8 mouse cellular contexts compared by ENCODE assay signal in the genomic region with DNA sequence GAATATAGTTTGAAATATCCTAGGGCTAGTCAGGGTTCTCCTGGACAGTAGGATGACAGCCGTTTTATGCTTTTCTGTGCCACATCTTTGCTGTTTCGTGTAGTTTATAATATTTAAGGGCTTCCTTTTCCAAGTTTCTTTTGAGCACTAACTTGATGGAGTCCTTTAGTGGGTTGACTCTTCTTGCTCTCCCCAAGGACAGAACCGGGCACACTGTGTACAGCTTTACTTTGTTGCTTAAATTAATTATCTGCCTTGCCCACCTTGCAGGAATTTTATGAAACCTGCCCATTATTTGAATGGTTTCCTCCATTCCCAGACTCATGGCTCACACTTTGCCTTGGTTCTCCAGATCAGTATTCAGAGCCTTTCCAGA. TPM values are rescaled to one million over a fixed set of nuclear protein-coding genes. Genes with fewer than 3 reads are reported as not detected.
A peak's percentile ranks its signal among the peaks of the same experiment; 100 is the strongest.
DNase-seq lines count a peak whose midpoint lies in the region; ATAC-seq lines count a peak whose summit lies in the region.

No protein-coding gene starts in this region.

- H3K4me2 ChIP-seq in lung, embryonic 15.5 days, result peak overlapping the region; percentile 81
- peak overlapping the region; percentile 76 for H3K4me2 ChIP-seq in limb, embryonic 11.5 days (ENCODE audit: low read depth, severe bottlenecking)
- peak overlapping the region; percentile 94 for H3K4me2 ChIP-seq in neural tube, embryonic 15.5 days

- H3K4me3 ChIP-seq in lung, embryonic 15.5 days, result peak overlapping the region; percentile 85
- H3K4me3 ChIP-seq in erythroblast, embryonic 14.5 days (replicated peaks), result peak overlapping the region; percentile 80
- H3K4me3 ChIP-seq in limb, embryonic 11.5 days (ENCODE audit: low read depth, low read length), result peak overlapping the region; percentile 66
- peak overlapping the region; percentile 73 for H3K4me3 ChIP-seq in neural tube, embryonic 15.5 days (replicated peaks)

- 14% methylated on average over 3 of the region's 3 CpGs for WGBS in lung, embryonic 15.5 days
- WGBS in limb, embryonic 11.5 days, result 20% methylated on average over 3 of the region's 3 CpGs
- 10% methylated on average over 3 of the region's 3 CpGs for WGBS in neural tube, embryonic 15.5 days

- H3K27ac ChIP-seq in lung, embryonic 15.5 days, result peak overlapping the region; percentile 91
- H3K27ac ChIP-seq in limb, embryonic 11.5 days (replicated peaks; ENCODE audit: low read depth, low read length), result no peak overlapping the region
- peak overlapping the region; percentile 82 for H3K27ac ChIP-seq in neural tube, embryonic 15.5 days (replicated peaks)

- ATAC-seq in lung, embryonic 15.5 days (ENCODE audit: borderline replicate concordance, extremely low read depth, low FRiP score, low TSS enrichment), result no peak
- peak; percentile 24 for ATAC-seq in limb, embryonic 11.5 days (ENCODE audit: insufficient number of reproducible peaks, low FRiP score, low TSS enrichment, low read depth)
- ATAC-seq in neural tube, embryonic 15.5 days (ENCODE audit: low FRiP score), result peak; percentile 31

- no peaks in the 10 kb centered on the region for H3K27me3 ChIP-seq in lung, embryonic 15.5 days
- peaks cover 3% of the 10 kb centered on the region; the same call in 1 of the 2 replicates for H3K27me3 ChIP-seq in erythroblast, embryonic 14.5 days (ENCODE audit: control insufficient read depth)
- H3K27me3 ChIP-seq in limb, embryonic 11.5 days (ENCODE audit: control insufficient read depth, insufficient read depth, low read length), result no peaks in the 10 kb centered on the region
- H3K27me3 ChIP-seq in neural tube, embryonic 15.5 days (replicated peaks), result no peaks in the 10 kb centered on the region

- H3K4me1 ChIP-seq in lung, embryonic 15.5 days, result peaks cover 16% of the 10 kb centered on the region
- H3K4me1 ChIP-seq in erythroblast, embryonic 14.5 days (ENCODE audit: control insufficient read depth), result peaks cover 31% of the 10 kb centered on the region
- no peaks in the 10 kb centered on the region for H3K4me1 ChIP-seq in limb, embryonic 11.5 days (ENCODE audit: control insufficient read depth, insufficient read depth, low read length)
- peaks cover 15% of the 10 kb centered on the region for H3K4me1 ChIP-seq in neural tube, embryonic 15.5 days

- peak overlapping the region; percentile 81 for H3K9ac ChIP-seq in lung, embryonic 15.5 days
- H3K9ac ChIP-seq in limb, embryonic 11.5 days (ENCODE audit: low read length), result no peak overlapping the region
- peak overlapping the region; percentile 66; the same call in 1 of the 2 replicates for H3K9ac ChIP-seq in neural tube, embryonic 15.5 days (replicated peaks)

- DNase-seq in lung, postnatal 10 days, result no peak
- no peak for DNase-seq in limb, embryonic 11.5 days (ENCODE audit: low spot score)
- DNase-seq in right cerebral cortex, adult 2 months (ENCODE audit: low spot score in 2 of 2), result no peak
- DNase-seq in frontal cortex, postnatal 36 days (ENCODE audit: low spot score in 2 of 2), result no peak
- DNase-seq in adrenal gland, postnatal 4 days (ENCODE audit: low spot score in 2 of 2), result no peak

- peaks cover 34% of the 10 kb centered on the region for H3K36me3 ChIP-seq in lung, embryonic 15.5 days
- peaks cover 41% of the 10 kb centered on the region for H3K36me3 ChIP-seq in erythroblast, embryonic 14.5 days (ENCODE audit: control insufficient read depth)
- H3K36me3 ChIP-seq in limb, embryonic 11.5 days (ENCODE audit: control insufficient read depth, insufficient read depth, low read length), result peaks cover 12% of the 10 kb centered on the region
- H3K36me3 ChIP-seq in neural tube, embryonic 15.5 days, result peaks cover 31% of the 10 kb centered on the region

- no peaks in the 10 kb centered on the region for H3K9me3 ChIP-seq in lung, embryonic 15.5 days
- no peaks in the 10 kb centered on the region for H3K9me3 ChIP-seq in erythroblast, embryonic 14.5 days (ENCODE audit: control insufficient read depth, low read length)
- no peaks in the 10 kb centered on the region for H3K9me3 ChIP-seq in limb, embryonic 11.5 days (ENCODE audit: control insufficient read depth, low read length)
- H3K9me3 ChIP-seq in neural tube, embryonic 15.5 days (replicated peaks), result no peaks in the 10 kb centered on the region

RNA-seq across cellular contexts. Expression of a gene that starts 0.5 kb away (rescaled TPM):
- 46.9 and 48.3 TPM in 2 replicates for polyA plus RNA-seq in lung, embryonic 15.5 days (2015; fragmentation: Nextera tagmentation; extraction: Ambion mirVana)
- 3.6 and 4.0 TPM in 2 replicates for polyA plus RNA-seq in erythroblast, embryonic 14.5 days (2012)
- 68.1 and 68.5 TPM in 2 replicates for polyA plus RNA-seq in limb, embryonic 11.5 days (2014; fragmentation: Nextera tagmentation; extraction: Ambion mirVana)
- 24.9 and 28.3 TPM in 2 replicates for polyA plus RNA-seq in neural tube, embryonic 15.5 days (2015; fragmentation: Nextera tagmentation; extraction: Ambion mirVana)
- 10 to 100 TPM; 33.0 to 33.2 TPM for total RNA-seq in adrenal gland, postnatal 4 days (2021)

RNA-seq across cellular contexts. Expression of a gene that starts 10.2 kb away (rescaled TPM):
- 509 and 542 TPM in 2 replicates for polyA plus RNA-seq in lung, embryonic 15.5 days (2015; fragmentation: Nextera tagmentation; extraction: Ambion mirVana)
- 6.8 and 9.0 TPM in 2 replicates for polyA plus RNA-seq in erythroblast, embryonic 14.5 days (2012)
- 619 and 660 TPM in 2 replicates for polyA plus RNA-seq in limb, embryonic 11.5 days (2014; fragmentation: Nextera tagmentation; extraction: Ambion mirVana)
- polyA plus RNA-seq in neural tube, embryonic 15.5 days (2015; fragmentation: Nextera tagmentation; extraction: Ambion mirVana), result 590 and 594 TPM in 2 replicates
- 100 to 1,000 TPM; 316 to 337 TPM for total RNA-seq in adrenal gland, postnatal 4 days (2021)

RNA-seq across cellular contexts. Expression of a gene that starts 10.4 kb away (rescaled TPM):
- 60.2 and 68.1 TPM in 2 replicates for polyA plus RNA-seq in lung, embryonic 15.5 days (2015; fragmentation: Nextera tagmentation; extraction: Ambion mirVana)
- 1.9 and 2.5 TPM in 2 replicates for polyA plus RNA-seq in erythroblast, embryonic 14.5 days (2012)
- 55.4 and 60.9 TPM in 2 replicates for polyA plus RNA-seq in limb, embryonic 11.5 days (2014; fragmentation: Nextera tagmentation; extraction: Ambion mirVana)
- 50.2 and 50.8 TPM in 2 replicates for polyA plus RNA-seq in neural tube, embryonic 15.5 days (2015; fragmentation: Nextera tagmentation; extraction: Ambion mirVana)
- total RNA-seq in adrenal gland, postnatal 4 days (2021), result 10 to 100 TPM; 29.2 to 29.7 TPM

RNA-seq across cellular contexts. Expression of a gene that starts 21.8 kb away (rescaled TPM):
- 56.5 TPM in 2 replicates for polyA plus RNA-seq in lung, embryonic 15.5 days (2015; fragmentation: Nextera tagmentation; extraction: Ambion mirVana)
- polyA plus RNA-seq in erythroblast, embryonic 14.5 days (2012), result 1.0 and 1.4 TPM in 2 replicates
- 60.7 and 64.0 TPM in 2 replicates for polyA plus RNA-seq in limb, embryonic 11.5 days (2014; fragmentation: Nextera tagmentation; extraction: Ambion mirVana)
- 76.0 and 79.8 TPM in 2 replicates for polyA plus RNA-seq in neural tube, embryonic 15.5 days (2015; fragmentation: Nextera tagmentation; extraction: Ambion mirVana)
- total RNA-seq in adrenal gland, postnatal 4 days (2021), result 10 to 100 TPM; 57.4 to 63.3 TPM

RNA-seq across cellular contexts. Expression of a gene that starts 31.6 kb away (rescaled TPM):
- polyA plus RNA-seq in lung, embryonic 15.5 days (2015; fragmentation: Nextera tagmentation; extraction: Ambion mirVana), result 2.2 and 2.8 TPM in 2 replicates
- polyA plus RNA-seq in erythroblast, embryonic 14.5 days (2012), result 0.03 and 0.05 TPM in 2 replicates
- polyA plus RNA-seq in limb, embryonic 11.5 days (2014; fragmentation: Nextera tagmentation; extraction: Ambion mirVana), result 2.1 TPM in 2 replicates
- polyA plus RNA-seq in neural tube, embryonic 15.5 days (2015; fragmentation: Nextera tagmentation; extraction: Ambion mirVana), result 0.31 and 0.96 TPM in 2 replicates
- total RNA-seq in adrenal gland, postnatal 4 days (2021), result 1 to 10 TPM; 1.4 to 1.8 TPM

Comparison
In these comparisons a context has a peak if more than half of its experiments do, and no peak if none do; other contexts are left out.
1. RNA of a gene that starts 10.2 kb away (polyA plus RNA-seq): 619 to 660 TPM in limb, embryonic 11.5 days, 590 to 594 TPM in neural tube, embryonic 15.5 days and 509 to 542 TPM in lung, embryonic 15.5 days; 6.8 to 9.0 TPM in erythroblast, embryonic 14.5 days; every median in the first group is over 10 times any median in the second.
2. RNA of a gene that starts 10.4 kb away (polyA plus RNA-seq): 60.2 to 68.1 TPM in lung, embryonic 15.5 days, 55.4 to 60.9 TPM in limb, embryonic 11.5 days and 50.2 to 50.8 TPM in neural tube, embryonic 15.5 days; 1.9 to 2.5 TPM in erythroblast, embryonic 14.5 days; every median in the first group is over 10 times any median in the second.
3. Peak in every context shown above with its lines, with median percentiles within 50 percentile points of each other: H3K4me2 ChIP-seq and H3K4me3 ChIP-seq.